Mouse (Mus musculus) T-cell, adult 2 months (primary cell): ENCODE measurements around the gene Hjurp.
"Not testable (repeated sequence)": the region's sequence is repeated elsewhere in the genome, so short reads cannot be mapped to it uniquely, and the experiment has no call there.

ENCODE experiments used
- DNase-seq: peaks from one replicate; pipeline ENCODE4 v3.0.0; 2022; ENCODE audit warnings: low spot score

The Hjurp gene

GRCm38 (mm10) chr1:88223011-88223515 lies 54.4 kb downstream of the Hjurp start:
- DNase-seq, result not testable (repeated sequence)

GRCm38 (mm10) chr1:88222216-88222615 lies 55.2 kb downstream of the Hjurp start:
- DNase-seq, result no peak

GRCm38 (mm10) chr1:88220336-88220735 lies 57.1 kb downstream of the Hjurp start:
- no peak for DNase-seq

GRCm38 (mm10) chr1:88219054-88219453 lies 58.4 kb downstream of the Hjurp start:
- no peak for DNase-seq

GRCm38 (mm10) chr1:88218591-88218990 lies 58.8 kb downstream of the Hjurp start:
- DNase-seq, result no peak

GRCm38 (mm10) chr1:88218051-88218450 lies 59.4 kb downstream of the Hjurp start:
- no peak for DNase-seq

GRCm38 (mm10) chr1:88217576-88217975 lies 59.9 kb downstream of the Hjurp start:
- no peak for DNase-seq

- no peak for DNase-seq
These were observed 60.3 kb downstream of the Hjurp start for GRCm38 (mm10) chr1:88217144-88217543.

GRCm38 (mm10) chr1:88216551-88216950 lies 60.9 kb downstream of the Hjurp start:
- no peak for DNase-seq

- no peak for DNase-seq
These were observed 61.7 kb downstream of the Hjurp start for GRCm38 (mm10) chr1:88215466-88216380.

GRCm38 (mm10) chr1:88214462-88214952 lies 62.9 kb downstream of the Hjurp start:
- no peak for DNase-seq

GRCm38 (mm10) chr1:88213766-88214461 lies 63.5 kb downstream of the Hjurp start:
- no peak for DNase-seq

GRCm38 (mm10) chr1:88213061-88213460 lies 64.4 kb downstream of the Hjurp start:
- no peak for DNase-seq
